Mouse (Mus musculus): ENCODE data around the gene Myo18a.

The Myo18a gene

DNA sequence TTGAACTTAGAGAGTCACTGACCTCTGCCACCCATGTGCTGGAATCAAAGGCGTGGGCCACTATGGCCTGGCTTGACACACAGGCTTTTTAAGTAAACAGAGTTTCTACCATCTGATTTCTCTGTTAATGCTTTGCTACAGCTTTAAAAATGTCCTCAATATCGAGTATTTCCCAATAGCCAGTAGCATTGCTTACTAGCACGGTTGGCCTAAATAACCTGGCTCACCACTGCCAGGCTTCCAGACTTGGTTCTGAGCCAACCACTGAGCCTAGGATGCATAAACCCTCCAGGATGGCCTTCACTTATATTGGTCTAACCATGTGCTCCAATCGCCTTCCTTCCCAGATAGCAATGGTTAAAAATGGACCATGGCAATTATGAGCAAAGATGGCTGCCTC, 137.7 kb downstream of the Myo18a start:
- no peak for DNase-seq (ENCODE audit: low spot score)

DNA sequence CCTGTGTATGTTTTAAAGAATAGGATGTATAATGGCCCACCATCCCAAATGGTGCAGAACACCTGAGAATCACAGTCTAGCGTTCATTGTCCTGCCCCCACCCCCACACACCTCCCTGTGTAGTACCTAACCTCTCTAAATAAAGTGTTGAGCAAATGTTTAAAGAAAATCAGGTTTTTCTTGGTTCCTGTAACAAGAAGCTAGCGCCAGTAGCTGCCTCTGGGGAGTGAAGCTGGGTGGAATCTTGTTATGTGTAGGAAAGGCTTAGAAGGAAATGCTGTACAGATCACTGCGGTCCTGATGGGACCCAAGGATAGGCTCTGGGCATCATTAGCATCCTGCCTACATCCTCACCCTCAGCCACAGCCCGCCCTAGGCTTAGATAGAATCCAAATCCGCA, 138.3 kb downstream of the Myo18a start:
- DNase-seq (ENCODE audit: low spot score), result no peak

DNA sequence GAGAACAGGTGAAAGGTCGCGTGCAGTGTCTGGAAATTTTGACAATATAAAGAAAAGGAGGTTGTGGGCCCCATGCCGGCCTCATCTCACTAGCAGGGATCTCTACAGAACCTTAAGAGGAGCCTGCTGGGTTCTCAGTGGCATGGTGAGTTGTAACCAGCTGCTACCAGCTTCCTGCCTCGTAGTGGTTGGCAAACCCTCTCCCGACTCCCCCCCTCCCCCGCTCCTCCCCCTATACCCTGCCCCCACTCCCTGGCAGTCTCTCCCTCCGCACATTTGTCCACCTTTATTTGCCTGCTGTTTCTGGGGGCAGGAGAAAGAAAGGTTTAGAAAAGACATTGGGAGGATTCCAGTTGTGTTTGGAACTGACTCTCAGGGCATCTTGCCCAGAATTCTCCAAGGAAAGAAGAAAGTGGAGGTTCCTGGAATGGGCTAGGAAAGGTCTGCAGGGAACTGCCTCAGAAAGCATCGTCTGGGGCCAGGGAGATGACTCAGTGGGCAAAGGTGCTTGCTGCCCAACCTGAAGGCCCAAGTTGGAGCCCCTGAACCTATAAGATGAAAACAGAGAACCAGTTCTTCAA, 138.8 kb downstream of the Myo18a start:
- DNase-seq (ENCODE audit: low spot score), result no peak

DNA sequence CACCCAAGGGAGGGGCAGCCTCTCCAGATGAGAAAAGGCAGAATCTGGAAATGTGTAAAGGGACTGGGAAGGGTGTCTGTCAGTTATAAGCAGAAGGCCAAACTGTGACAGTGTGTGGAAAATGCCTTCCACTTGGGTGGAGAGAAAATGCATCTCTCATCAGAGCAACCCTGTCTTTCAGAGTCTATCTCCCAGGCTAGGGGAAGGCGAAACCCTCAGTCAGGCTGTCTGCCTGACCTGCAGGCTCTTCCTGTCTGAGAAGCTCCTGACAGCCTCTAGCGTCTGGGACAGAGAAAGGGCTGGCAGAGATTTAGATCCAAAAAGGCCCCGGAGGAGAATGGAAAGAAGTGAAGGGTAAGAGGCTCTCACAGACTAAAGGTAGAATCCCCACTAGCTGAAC, 140.7 kb downstream of the Myo18a start:
- DNase-seq (ENCODE audit: low spot score), result no peak

DNA sequence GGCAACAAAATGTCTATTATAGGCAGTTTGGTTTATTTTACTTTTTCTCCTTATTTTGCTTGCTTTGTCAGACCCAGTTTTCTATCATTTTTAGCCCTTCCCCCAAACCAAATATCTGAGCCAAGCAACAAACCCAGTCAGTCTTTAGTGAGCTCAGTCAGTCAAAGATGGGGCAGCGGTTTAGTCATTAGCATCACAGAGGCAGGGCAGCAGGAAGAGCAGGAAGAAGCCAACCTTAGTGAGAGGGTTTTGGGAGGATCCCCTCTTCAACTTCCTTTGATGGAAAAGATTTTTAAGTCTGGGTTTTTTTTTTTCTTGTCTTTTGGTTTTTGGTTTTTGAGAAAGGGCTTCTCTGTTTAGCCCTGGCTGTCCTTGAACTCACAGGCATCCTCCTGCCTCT, 141.7 kb downstream of the Myo18a start:
- DNase-seq (ENCODE audit: low spot score), result no peak

DNA sequence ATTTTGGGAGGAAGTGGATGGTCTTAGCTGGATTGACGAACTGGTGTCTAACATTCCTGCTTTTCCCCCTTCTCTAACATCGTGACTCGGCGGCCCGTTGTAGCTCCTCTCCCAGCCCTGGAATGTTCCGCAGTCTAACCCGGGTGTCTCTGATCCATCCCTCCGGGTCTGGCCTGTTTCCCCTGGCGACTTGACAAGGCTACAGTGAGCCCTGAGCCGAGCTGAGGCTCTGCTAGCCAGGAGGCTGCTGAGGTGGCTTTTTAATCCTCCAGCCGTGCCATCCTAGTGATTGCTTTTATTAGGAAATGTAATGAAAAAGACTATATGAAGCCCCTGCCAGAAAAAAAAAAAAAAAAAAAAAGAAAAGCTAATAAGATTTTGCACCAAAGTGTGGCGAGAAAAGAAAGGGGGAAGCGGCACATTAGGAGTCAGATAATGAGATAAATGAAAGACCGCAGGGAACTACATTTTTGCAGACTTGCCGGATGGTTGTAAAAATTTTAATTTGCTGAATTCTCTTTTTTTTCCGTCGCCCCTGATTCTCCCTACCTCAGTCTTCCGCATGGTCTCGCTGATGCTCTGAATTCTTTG, 143.1 kb downstream of the Myo18a start:
- DNase-seq (ENCODE audit: low spot score), result no peak

DNA sequence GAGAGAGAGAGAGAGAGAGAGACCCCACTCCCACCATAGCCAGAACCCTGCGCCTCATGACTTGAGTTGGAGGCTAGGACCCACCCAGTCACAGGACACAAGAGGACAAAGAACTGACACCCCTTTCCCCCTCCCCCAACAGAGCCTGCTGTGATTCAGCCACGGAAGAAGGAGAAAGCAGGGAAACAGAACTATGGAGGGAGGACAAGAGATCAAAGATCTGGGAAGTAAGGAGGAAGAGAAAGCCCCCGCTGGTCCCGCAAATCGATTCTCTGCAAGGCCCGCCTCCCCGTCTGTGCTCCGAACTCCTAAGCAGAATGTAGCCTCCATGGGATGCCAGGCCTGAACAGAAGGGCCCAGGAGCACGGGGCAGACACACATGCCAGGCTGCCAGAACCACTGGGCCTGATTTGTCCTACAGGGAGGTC, 143.7 kb downstream of the Myo18a start:
- DNase-seq (ENCODE audit: low spot score), result no peak

DNA sequence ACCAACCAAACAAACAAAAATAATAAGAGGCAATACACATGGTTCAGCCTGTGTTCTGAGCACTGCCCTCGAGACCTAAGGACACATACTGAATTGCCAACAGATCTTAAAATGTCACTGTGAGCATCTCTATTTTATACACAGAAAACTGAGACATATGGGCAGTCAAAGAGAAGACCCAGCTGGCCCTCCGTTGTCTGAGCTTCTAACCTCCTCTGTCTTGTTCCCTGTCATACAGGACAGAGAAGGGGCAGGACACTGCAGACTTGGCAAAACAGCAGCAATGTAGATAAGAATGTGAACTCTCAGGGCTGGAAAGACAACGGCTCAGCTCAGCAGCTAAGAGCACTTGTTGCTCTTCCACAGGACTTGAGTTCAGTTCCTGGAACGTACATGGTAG, 145.4 kb downstream of the Myo18a start:
- DNase-seq (ENCODE audit: low spot score), result no peak

DNA sequence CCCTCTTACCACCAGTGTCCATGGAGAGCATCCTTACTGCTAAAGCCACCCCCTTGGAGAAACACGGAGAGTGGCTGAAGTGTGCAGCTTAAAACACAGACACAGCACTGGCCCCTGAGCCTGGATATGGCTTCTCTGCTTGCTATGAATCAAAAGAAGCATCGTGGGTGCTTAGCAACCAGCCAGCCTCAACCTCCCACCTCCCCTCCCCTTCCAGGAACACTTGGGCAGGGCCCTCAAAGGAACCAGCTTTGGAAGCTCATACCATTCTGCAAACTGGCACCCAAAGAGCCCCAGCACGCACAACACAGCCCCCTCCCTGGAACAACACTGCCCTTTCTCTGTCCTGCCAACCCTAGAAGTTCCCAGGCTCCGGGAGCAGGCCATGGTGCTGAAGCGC, 146.3 kb downstream of the Myo18a start:
- DNase-seq (ENCODE audit: low spot score), result no peak

DNA sequence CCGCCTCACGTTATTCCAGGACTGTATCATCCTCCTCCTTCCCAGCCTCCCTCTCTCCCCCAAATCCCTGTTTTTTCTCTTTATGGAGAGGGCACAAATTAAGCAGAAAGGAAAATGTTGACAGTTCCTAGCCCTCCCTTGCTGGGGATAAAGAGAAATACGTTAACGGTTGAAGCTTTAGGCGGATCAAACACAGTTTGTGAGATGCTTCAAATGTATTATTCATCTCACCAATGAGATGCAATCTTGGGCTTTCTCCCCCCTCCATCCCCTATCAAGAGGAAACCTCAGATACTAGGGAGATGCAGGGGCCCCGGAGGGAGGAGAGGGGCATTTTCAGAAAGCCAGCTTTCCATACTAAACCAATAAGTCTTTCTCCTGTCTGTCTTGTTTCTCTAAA, 146.7 kb downstream of the Myo18a start:
- DNase-seq (ENCODE audit: low spot score), result no peak

DNA sequence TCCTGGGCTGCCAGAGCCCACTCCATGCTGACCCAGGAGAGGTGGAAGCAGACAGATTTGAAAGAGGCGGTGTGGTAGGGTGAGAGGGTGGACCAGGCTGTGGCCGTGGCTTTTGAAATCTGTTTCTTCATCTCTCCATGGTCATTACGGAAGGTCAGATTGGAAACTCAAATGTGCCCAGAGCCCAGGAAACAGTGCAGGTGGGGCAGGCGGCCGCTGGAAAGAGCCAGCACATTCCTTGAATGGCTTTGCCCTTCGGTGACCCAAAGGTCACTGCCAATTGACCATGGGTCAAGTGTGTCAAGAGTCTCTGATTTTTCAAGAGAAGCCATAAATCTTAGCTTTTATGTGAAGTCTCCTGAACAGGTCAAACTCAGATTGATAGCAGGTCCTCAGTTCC, 150.5 kb downstream of the Myo18a start:
- DNase-seq (ENCODE audit: low spot score), result no peak

DNA sequence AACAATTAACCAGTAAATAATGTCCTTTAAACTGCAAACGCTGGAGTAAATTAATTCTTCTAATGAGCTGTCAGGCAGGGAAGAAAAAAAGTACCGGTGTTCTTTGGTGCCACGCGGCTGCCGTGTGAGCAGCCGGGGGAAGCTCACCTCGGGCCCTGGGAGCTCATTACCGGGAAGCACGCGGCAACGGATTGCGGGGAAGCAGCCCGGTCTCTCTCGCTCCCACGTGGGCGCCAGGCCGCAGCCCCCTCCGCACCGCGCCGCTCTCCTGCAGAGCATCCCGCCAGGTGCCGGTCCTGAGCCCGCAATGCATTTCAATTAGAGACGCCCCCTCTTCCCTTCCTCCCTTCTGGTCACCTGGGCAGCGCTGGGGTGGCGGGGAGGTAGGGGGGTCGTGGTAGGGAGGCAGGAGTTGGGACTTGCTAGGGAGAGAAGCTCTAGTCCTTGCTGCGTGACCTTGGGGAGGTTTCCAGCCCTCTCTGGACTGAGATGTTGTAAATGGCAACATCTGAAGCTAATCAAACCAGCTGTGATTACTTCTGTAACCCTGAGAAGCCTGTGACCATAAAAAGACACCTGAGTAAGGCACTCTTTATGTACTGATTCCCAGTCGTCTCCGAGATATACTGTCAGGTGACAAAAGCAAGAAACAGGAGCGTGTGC, 151.7 kb downstream of the Myo18a start:
- no peak for DNase-seq (ENCODE audit: low spot score)

Data from T-cell, adult 2 months (primary cell).